Mouse (Mus musculus): ENCODE data around the gene Hnrnph3.

DNA sequence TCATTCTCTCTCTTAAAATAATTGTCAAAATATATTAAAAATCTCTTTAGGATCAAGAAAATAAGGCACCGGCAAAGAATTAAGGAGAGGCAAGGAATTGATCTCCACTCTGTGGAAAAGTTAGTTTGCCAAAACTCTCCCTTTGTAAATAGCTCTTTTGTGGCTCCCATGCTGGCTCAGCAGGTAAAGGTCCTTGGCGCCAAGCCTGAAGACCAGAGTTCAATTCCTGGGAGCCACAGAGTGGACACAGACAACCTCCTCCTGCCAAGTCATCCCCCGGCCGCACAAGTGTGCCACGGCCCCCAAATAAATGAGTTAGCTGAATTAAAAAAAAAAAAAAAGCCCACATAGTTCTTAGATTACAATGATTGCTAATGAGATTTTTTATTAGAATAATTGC is 38.7 kb upstream of the Hnrnph3 start:
- TF ChIP-seq CTCF (IDR thresholded peaks at IDR 0.05; ENCODE audit: borderline replicate concordance, insufficient read depth, low read length) (no peak), POLR2A (IDR thresholded peaks at IDR 0.05; ENCODE audit: low read depth, low read length) (no peak)

Data from embryonic fibroblast, embryonic 13.5 days (primary cell).